Mouse (Mus musculus) lung, adult 2 months (tissue): Measurements from ENCODE around the gene Mgmt. TPM values are rescaled to one million over a fixed set of nuclear protein-coding genes. Genes with fewer than 3 reads are reported as not detected.

Experiments used
- DNase-seq: peaks from one replicate; pipeline ENCODE4 v3.0.0; 2022
- H3K4me1 ChIP-seq: fragments of 200-500 bp; 2 replicates; pipeline ENCODE4 v1.6.1; 2011; ENCODE audit warnings: low read length; ENCODE audit not compliant: control insufficient read depth, insufficient read depth
- H3K4me3 ChIP-seq: fragments of 200-500 bp; replicated peaks from 2 replicates; pipeline ENCODE3; 2011; ENCODE audit warnings: low read depth, mild to moderate bottlenecking, control low read depth, low read length; ENCODE audit errors: extremely low read depth
- CTCF ChIP-seq: fragments of 200-500 bp; IDR thresholded peaks from 2 replicates; pipeline ENCODE4 v1.5.1; 2011; ENCODE audit warnings: mild to moderate bottlenecking, low read length, control low read depth; ENCODE audit not compliant: insufficient read depth
- POLR2A ChIP-seq: fragments of 200-500 bp; IDR thresholded peaks from 2 replicates; pipeline ENCODE4 v1.6.1; 2011; ENCODE audit warnings: low read depth, mild to moderate bottlenecking, control low read depth, low read length, borderline replicate concordance; ENCODE audit errors: extremely low read depth
- WGBS: fragments of 180-500 bp; shearing (Covaris S2); methylation state at CpG from one replicate; pipeline ENCODE4 v1.1.7; 2018; 5-methylcytosine and 5-hydroxymethylcytosine counted together
- polyA plus RNA-seq: library from polyadenylated mRNA; depleted of rRNA; stranded (reverse); fragments of >200 nt; gene quantifications from 2 replicates; pipeline ENCODE4 v1.2.3, GENCODE M21; 2012

The Mgmt gene
- polyA plus RNA-seq, 1 experiment, result 1.7 TPM

DNA sequence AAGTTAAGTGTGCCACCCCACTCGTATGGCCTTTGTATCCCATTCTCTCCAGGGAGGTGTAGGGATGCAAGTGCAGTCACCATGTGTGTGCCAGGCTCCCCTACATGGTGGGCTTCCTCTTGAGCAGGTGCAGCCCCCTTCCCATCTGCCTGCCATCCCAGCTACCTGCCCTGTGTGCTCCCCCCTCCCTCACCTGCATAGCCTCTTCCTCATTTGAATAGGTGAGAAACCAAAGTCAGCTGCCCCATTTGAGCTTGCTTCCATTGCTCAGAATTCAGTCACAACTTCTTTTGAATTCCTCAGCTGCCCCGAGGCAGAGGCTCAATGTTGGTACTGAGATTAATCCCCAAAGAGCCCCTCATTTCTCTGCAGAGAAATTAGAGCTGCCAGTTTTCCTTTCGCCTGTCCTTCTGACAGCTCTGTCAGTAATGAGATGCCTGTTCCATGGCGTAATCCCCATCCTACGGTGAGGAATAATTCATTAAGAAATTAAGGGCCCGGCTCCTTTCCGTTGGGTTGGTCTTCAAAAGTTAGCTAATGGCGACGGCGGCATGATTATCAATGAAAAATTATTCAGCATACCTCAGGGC is 208.3 kb downstream of the Mgmt start:
- 89% methylated on average over 10 of the region's 10 CpGs for WGBS

DNA sequence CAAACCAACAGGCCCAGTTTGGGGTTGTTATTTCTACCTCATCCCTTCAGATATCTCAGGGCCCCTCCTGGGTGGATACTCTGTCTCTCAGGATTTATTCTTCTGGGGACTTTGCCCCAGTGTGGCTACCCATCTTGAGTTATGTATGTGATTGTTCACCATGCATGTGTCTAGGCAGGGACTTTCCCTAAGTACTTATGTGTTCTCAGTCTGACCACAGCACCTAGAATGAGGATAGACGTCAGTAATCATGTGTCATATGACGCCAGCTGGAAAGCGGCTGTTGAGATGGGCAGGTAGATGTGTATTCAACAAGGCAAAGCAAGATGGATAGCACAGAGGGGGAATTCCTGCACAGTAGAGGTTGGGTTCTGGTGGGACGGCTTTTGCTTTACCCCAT is 217.7 kb downstream of the Mgmt start:
- Histone ChIP-seq H3K4me3 (no peak overlapping the region), H3K4me1 (no peaks in the 10 kb centered on the region)
- TF ChIP-seq CTCF (no peak), POLR2A (no peak)
- 92% methylated on average over 4 of the region's 4 CpGs for WGBS
- no peak for DNase-seq

More for the DNA sequence above, 208.3 kb downstream of the Mgmt start:
- Histone ChIP-seq H3K4me1 (no peaks in the 10 kb centered on the region), H3K4me3 (no peak overlapping the region)
- no peak for TF ChIP-seq CTCF
- TF ChIP-seq POLR2A, result no peak
- DNase-seq, result no peak

DNA sequence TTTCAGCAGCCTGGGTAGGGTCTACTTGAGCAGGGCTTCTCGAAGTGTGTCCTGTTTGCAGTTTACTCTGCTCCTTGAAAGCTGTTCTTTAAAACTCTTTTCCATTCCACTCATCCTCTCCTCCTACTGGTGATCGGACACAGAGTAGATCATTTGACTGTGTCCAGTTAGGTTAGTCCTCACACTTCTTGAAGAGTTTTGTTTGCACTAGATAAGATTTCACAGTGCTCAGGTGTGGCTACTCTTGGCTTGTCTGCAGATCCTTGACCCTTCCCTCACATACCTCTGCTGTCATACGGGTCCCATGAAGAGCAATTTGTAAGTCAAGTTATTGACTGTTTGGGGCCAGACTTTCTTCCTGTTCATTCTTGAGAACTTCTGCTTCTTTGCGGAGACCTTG is 221.8 kb downstream of the Mgmt start:
- Histone ChIP-seq H3K4me1 (no peaks in the 10 kb centered on the region), H3K4me3 (no peak overlapping the region)
- TF ChIP-seq POLR2A, result no peak
- TF ChIP-seq CTCF, result no peak
- 59% methylated on average over 4 of the region's 4 CpGs for whole genome bisulfite sequencing
- no peak for DNase-seq

DNA sequence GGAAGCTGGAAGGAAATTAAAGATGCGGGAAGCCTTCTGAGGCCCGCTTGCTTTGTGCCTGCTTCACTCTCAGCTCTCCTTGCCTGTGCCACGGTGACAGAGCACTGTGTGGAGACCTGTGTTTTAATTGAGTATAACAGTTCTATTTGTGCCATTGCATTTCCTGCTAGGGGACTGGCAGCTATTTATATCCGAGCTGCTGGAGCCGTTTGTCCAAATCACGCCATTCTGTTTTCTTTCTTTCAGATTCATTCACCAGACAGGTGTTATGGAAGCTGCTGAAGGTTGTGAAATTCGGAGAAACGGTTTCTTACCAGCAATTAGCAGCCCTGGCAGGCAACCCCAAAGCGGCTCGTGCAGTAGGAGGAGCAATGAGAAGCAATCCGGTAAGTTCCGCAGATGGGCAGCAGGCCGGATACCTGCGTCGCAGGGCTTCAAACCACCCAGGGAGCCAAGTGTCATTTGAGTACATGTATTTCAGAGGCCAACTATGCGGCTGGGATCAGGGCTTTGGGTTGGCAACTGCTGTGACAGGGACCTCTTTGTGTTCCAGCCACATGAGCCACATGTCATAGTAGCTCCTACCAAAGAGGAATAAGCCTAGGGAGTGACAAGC is 226.9 kb downstream of the Mgmt start:
- no peak for DNase-seq
- Histone ChIP-seq H3K4me3 (no peak overlapping the region), H3K4me1 (no peaks in the 10 kb centered on the region)
- WGBS, result 69% methylated on average over 16 of the region's 16 CpGs
- TF ChIP-seq CTCF, result no peak
- no peak for TF ChIP-seq POLR2A

DNA sequence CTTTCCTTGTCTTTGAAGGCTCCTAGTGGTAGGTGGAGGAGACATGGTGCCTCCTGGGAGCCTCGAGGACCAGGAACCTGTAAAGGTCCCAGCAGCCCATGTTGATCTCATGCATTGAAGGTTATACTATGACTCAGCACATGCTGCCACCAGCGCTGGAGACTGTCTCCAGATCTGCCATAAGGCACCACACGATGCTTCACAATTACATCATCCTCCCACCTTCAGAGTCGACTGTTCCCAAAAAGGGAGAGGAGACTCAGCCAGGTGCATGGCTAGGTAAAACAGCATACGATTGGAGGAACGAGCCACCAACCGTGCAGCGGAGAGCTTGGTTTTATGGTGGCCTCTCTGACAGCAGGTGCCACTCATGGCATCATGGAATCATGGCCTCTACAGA is 234.3 kb downstream of the Mgmt start:
- DNase-seq, result no peak
- H3K4me1 ChIP-seq, result no peaks in the 10 kb centered on the region
- 84% methylated on average over 8 of the region's 8 CpGs for WGBS
- H3K4me3 ChIP-seq, result no peak overlapping the region
- no peak for TF ChIP-seq CTCF
- TF ChIP-seq POLR2A, result no peak

DNA sequence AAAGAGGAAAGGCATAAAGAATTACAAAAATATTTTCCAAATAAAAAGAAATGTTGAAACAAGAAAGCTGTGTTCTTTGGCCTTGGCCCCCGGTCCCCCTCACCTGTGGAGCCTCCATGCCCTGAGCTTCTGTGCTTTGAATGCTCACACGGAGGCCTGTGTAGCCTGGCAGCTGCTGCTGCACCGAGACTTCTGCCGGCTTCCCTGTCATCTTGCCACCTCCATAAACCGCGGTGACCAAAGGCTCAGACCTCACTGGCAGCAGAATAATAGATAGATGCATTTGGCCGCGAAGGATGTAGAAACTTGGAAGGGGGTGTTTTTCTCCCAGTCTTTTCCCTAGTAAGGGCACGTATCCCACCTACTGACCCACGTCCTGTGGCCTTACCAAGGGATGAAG is 235.8 kb downstream of the Mgmt start:
- TF ChIP-seq POLR2A (no peak), CTCF (no peak)
- H3K4me1 ChIP-seq, result no peaks in the 10 kb centered on the region
- no peak for DNase-seq
- 83% methylated on average over 10 of the region's 10 CpGs for WGBS
- no peak overlapping the region for H3K4me3 ChIP-seq

DNA sequence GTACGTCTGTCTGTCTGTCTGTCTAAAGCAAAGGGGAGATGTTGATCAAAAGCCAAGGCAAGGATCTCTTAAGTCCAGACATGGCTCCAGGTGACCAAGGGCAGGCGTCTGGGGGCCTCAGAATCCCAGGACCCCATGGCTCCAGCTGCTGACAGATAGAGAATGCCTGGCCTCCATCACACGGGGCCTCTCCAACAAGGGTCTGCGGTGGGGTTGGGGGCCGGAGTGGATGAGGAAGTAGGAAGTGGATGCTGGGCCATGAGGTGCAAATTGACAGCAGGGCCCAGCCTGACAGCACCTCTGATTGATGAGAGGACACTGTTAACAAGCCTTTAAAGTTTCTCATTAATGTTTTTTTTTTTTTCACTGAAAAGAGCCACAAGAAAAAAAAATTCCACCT is 237.5 kb downstream of the Mgmt start:
- H3K4me1 ChIP-seq, result no peaks in the 10 kb centered on the region
- 59% methylated on average over 5 of the region's 5 CpGs for WGBS
- DNase-seq, result no peak
- no peak for TF ChIP-seq POLR2A
- TF ChIP-seq CTCF, result no peak
- H3K4me3 ChIP-seq, result no peak overlapping the region

DNA sequence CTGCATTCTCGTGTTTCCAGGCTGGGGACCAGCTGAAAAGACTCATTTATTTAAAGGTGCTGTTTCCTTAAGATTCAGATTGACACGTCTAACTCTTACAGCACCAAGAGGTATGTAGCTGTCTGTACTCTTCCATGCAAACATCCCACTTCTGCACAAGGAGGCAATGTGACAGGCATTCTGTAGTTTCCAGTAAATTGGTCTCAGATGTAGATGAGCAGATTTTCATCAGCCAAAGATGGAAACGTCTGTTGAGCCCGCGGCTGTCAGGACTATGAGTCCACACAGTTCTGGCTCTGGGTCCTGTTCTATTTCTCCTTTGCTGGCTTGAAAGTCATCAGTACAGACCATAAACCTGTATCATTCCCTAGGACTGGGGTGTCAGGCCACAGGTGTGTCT is 243.7 kb downstream of the Mgmt start:
- no peak for DNase-seq
- no peak for TF ChIP-seq CTCF
- WGBS, result 72% methylated on average over 5 of the region's 5 CpGs
- H3K4me3 ChIP-seq, result no peak overlapping the region
- H3K4me1 ChIP-seq, result no peaks in the 10 kb centered on the region

DNA sequence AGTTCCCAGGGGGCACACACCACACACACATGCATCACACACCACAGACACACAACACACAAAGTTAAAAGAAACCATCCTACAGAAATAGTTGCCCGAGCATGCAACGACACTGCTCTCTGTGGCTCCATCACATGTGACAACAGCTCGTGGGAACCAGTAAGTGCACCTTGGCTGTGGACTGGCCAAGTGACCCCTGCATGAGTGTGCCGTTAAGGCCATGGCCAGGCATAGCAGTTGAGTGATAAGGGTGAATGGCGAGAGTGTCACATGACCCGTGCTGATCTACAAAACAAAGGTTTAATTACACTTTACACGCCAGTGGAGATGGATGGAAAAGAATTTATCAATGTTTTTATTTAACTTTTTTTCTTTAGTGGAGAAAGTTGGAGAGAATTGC is 245.9 kb downstream of the Mgmt start:
- Histone ChIP-seq H3K4me3 (no peak overlapping the region), H3K4me1 (no peaks in the 10 kb centered on the region)
- no peak for DNase-seq
- TF ChIP-seq POLR2A, result no peak
- TF ChIP-seq CTCF, result no peak
- 66% methylated on average over 7 of the region's 7 CpGs for WGBS

DNA sequence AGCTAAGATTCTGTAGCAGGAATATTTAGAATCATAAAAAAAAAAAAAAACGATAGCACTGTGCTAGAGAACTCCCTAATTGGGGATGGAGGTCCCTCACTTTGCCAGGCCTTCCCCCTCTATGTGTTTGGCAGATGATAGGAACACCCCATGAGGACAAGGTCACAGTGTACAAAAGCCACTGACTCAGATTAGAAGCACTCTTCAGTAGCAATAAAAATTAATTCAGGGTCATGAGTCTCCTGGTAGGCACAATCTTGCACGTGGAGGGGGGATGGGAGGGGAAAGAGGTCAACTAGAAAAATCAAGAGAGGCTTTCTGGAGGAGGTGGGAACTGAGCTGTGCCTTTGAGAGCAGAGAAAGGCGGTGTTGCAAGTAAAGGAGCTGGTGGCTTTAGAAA is 247.0 kb downstream of the Mgmt start:
- Histone ChIP-seq H3K4me1 (no peaks in the 10 kb centered on the region), H3K4me3 (no peak overlapping the region)
- WGBS, result 46% methylated on average over 3 of the region's 3 CpGs
- no peak for DNase-seq
- TF ChIP-seq CTCF (no peak), POLR2A (no peak)
